Mouse (Mus musculus) cerebellum, adult 18-20 months (tissue): ENCODE data around the gene Sval2.

Experiments
- DNase-seq, 2 experiments: peaks; one replicate each; pipeline ENCODE4 v3.0.0; 2021

Gene Sval2

GRCm38 (mm10) chr6:41852689-41853088, at the start of gene Sval2:
TSS of gene Sval2 (plus strand) at chr6:41852989.
- no peak for DNase-seq

- DNase-seq: no peak
Observed at GRCm38 (mm10) chr6:41824086-41824485, 28.7 kb upstream of the Sval2 start.

- DNase-seq: no peak
Observed at GRCm38 (mm10) chr6:41829516-41829915, 23.3 kb upstream of the Sval2 start.

- DNase-seq: no peak
Observed at GRCm38 (mm10) chr6:41847235-41847634, 5.6 kb upstream of the Sval2 start, which contains the start of gene Pip. TSS of gene Pip (plus strand) at chr6:41847535.

GRCm38 (mm10) chr6:41864038-41864437, 11.2 kb downstream of the Sval2 start:
- DNase-seq: no peak

GRCm38 (mm10) chr6:41911625-41912024, 58.8 kb downstream of the Sval2 start:
- no peak for DNase-seq
